Mouse (Mus musculus) liver, postnatal 0 days (tissue): ENCODE measurements around the gene Cdkl4.

Experiments used
- CTCF ChIP-seq: sonication (generic); IDR thresholded peaks from 2 replicates; pipeline ENCODE4 v1.5.1; 2016; ENCODE audit warnings: antibody characterized with exemption, low read depth
- EP300 ChIP-seq: IDR thresholded peaks from 2 replicates; pipeline ENCODE4 v1.6.1; 2016; ENCODE audit warnings: antibody characterized with exemption, low read depth, mild to moderate bottlenecking

- TF ChIP-seq CTCF (peak; percentile 48), EP300 (no peak)
Measured at GRCm38 (mm10) chr17:80601371-80601770, 23.8 kb upstream of the Cdkl4 start.
